Comparison of ENCODE assay signal across 8 mouse cellular contexts in the genomic region with DNA sequence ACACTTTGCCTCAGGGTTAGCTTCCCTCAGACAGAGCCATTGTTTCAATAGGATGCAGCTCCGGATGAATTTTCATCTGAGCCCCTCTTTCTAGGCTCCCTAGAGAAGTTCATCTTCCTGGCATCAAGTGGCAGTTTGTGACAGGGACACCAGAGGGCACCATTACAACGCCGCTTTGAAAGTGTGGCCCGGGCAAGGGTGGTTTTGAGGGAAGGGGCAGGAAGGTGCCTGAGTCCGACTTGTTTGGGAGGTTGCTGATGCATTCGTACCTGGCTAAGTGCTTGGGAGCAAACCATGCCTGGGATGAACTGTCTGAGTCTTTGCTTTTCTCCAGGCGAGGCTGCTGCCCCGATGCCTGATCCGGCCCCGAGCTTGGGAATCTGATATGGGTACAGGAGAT. TPM values are rescaled to one million over a fixed set of nuclear protein-coding genes. Genes with fewer than 3 reads are reported as not detected.
DNase-seq lines count a peak whose midpoint lies in the region; ATAC-seq and TF ChIP-seq lines count a peak whose summit lies in the region.
"Not testable (repeated sequence)": the region's sequence is repeated elsewhere in the genome, so short reads cannot be mapped to it uniquely, and the experiment has no call there.

No protein-coding gene starts in this region.

- WGBS in forebrain, embryonic 14.5 days, result 56% methylated on average over 10 of the region's 10 CpGs
- WGBS in lung, embryonic 16.5 days, result 34% methylated on average over 10 of the region's 10 CpGs
- WGBS in olfactory bulb, adult 2 months, result 45% methylated on average over 10 of the region's 10 CpGs

- not testable (repeated sequence) for H3K9me3 ChIP-seq in ES-Bruce4 (replicated peaks; ENCODE audit: control insufficient read depth, insufficient read depth, low read length, poor library complexity, severe bottlenecking); forebrain, embryonic 14.5 days (replicated peaks; ENCODE audit: control insufficient read depth, low read length); lung, embryonic 16.5 days (ENCODE audit: control insufficient read depth, low read length)

- peak; percentile 61 for DNase-seq in cerebellum, adult 11 months
- peak; percentile 74 for DNase-seq in forebrain, embryonic 14.5 days (ENCODE audit: low spot score)
- peak; percentile 82 for DNase-seq in heart, postnatal 4 days
- peak; percentile 77 for DNase-seq in kidney, postnatal 14 days
- peak; percentile 75 for DNase-seq in thymus, postnatal 14 days

- not testable (repeated sequence) for H3K27ac ChIP-seq in ES-Bruce4 (ENCODE audit: insufficient read depth, low read length); forebrain, embryonic 14.5 days (ENCODE audit: low read depth, low read length); olfactory bulb, adult 2 months (ENCODE audit: insufficient read depth, low read depth, low read length)
- peak overlapping the region; percentile 97 for H3K27ac ChIP-seq in lung, embryonic 16.5 days (ENCODE audit: low read length)

- not testable (repeated sequence) for TF ChIP-seq POLR2A in ES-Bruce4 (IDR thresholded peaks at IDR 0.05; ENCODE audit: insufficient read depth, low read length); olfactory bulb, adult 2 months (IDR thresholded peaks at IDR 0.05; ENCODE audit: insufficient read depth, low read depth, low read length)

- peak; percentile 49 for TF ChIP-seq CTCF in ES-Bruce4 (IDR thresholded peaks at IDR 0.05; ENCODE audit: low read depth, low read length)
- peak; percentile 74 for TF ChIP-seq CTCF in olfactory bulb, adult 2 months (IDR thresholded peaks at IDR 0.05; ENCODE audit: insufficient read depth, low read depth, low read length)

- not testable (repeated sequence) for H3K27me3 ChIP-seq in ES-Bruce4 (ENCODE audit: control insufficient read depth, insufficient read depth, low read length, poor library complexity, severe bottlenecking); forebrain, embryonic 14.5 days (replicated peaks; ENCODE audit: control insufficient read depth, insufficient read depth, low read length); lung, embryonic 16.5 days (ENCODE audit: control insufficient read depth, insufficient read depth, low read depth, low read length)

- ATAC-seq in forebrain, embryonic 14.5 days, result peak; percentile 40; the same call in 1 of the 2 replicates
- ATAC-seq in lung, embryonic 16.5 days (ENCODE audit: low read depth), result not testable (repeated sequence)

- peaks cover 39% of the 10 kb centered on the region for H3K36me3 ChIP-seq in ES-Bruce4 (ENCODE audit: control insufficient read depth, insufficient read depth, low read length, poor library complexity, severe bottlenecking)
- H3K36me3 ChIP-seq in forebrain, embryonic 14.5 days (ENCODE audit: control insufficient read depth, insufficient read depth, low read length), result peaks cover 20% of the 10 kb centered on the region; the same call in 1 of the 2 replicates
- H3K36me3 ChIP-seq in lung, embryonic 16.5 days (ENCODE audit: control insufficient read depth, insufficient read depth, low read length), result peaks cover 14% of the 10 kb centered on the region

- H3K9ac ChIP-seq in ES-Bruce4 (ENCODE audit: low read depth, poor library complexity, severe bottlenecking); forebrain, embryonic 14.5 days (ENCODE audit: low read length); lung, embryonic 16.5 days (ENCODE audit: low read length): not testable (repeated sequence)

- peaks cover 16% of the 10 kb centered on the region for H3K4me1 ChIP-seq in ES-Bruce4 (ENCODE audit: control insufficient read depth, insufficient read depth, low read length)
- H3K4me1 ChIP-seq in forebrain, embryonic 14.5 days (ENCODE audit: control insufficient read depth, insufficient read depth, low read length), result peaks cover 16% of the 10 kb centered on the region
- peaks cover 41% of the 10 kb centered on the region for H3K4me1 ChIP-seq in lung, embryonic 16.5 days (replicated peaks; ENCODE audit: control insufficient read depth, insufficient read depth, low read length)
- peaks cover 35% of the 10 kb centered on the region for H3K4me1 ChIP-seq in olfactory bulb, adult 2 months (ENCODE audit: control insufficient read depth, insufficient read depth, low read length)

- H3K4me3 ChIP-seq in ES-Bruce4 (ENCODE audit: low read depth, low read length); forebrain, embryonic 14.5 days (ENCODE audit: low read depth, low read length); lung, embryonic 16.5 days (ENCODE audit: low read length); olfactory bulb, adult 2 months (ENCODE audit: insufficient read depth, low read depth, low read length): not testable (repeated sequence)

- H3K4me2 ChIP-seq in forebrain, embryonic 14.5 days (ENCODE audit: low read length), result not testable (repeated sequence)
- 0 out of 2 replicates have a peak overlapping the region, but pooled peaks have one; percentile 1 for H3K4me2 ChIP-seq in lung, embryonic 16.5 days (ENCODE audit: low read depth, low read length)

- TF ChIP-seq EP300 in ES-Bruce4 (IDR thresholded peaks at IDR 0.05; ENCODE audit: insufficient read depth, low read depth, low read length), result not testable (repeated sequence)

RNA-seq across cellular contexts. Expression of gene Rara, which starts 5.3 kb away (rescaled TPM):
- polyA plus RNA-seq in ES-Bruce4 (2011; ENCODE audit: insufficient read depth, insufficient read length, low read depth, missing spikeins), result 23.7 and 26.3 TPM in 2 replicates
- polyA plus RNA-seq in forebrain, embryonic 14.5 days (2014; fragmentation: Nextera tagmentation; extraction: Ambion mirVana), result 8.2 and 9.8 TPM in 2 replicates
- 10 to 100 TPM; 34.6 to 38.1 TPM for total RNA-seq in heart, postnatal 4 days (2021)
- 35.4 and 37.2 TPM in 2 replicates for polyA plus RNA-seq in lung, embryonic 16.5 days (2015; fragmentation: Nextera tagmentation; extraction: Ambion mirVana)
- polyA plus RNA-seq in olfactory bulb, adult 2 months (2012; ENCODE audit: insufficient read depth, insufficient read length, low replicate concordance, missing spikeins), result not detected in 2 replicates

RNA-seq across cellular contexts. Expression of gene Cdc6, which starts 14.7 kb away (rescaled TPM):
- polyA plus RNA-seq in ES-Bruce4 (2011; ENCODE audit: insufficient read depth, insufficient read length, low read depth, missing spikeins), result 54.3 and 55.8 TPM in 2 replicates
- polyA plus RNA-seq in forebrain, embryonic 14.5 days (2014; fragmentation: Nextera tagmentation; extraction: Ambion mirVana), result 14.1 and 16.4 TPM in 2 replicates
- 10 to 100 TPM in 1 of 2 experiments, 1 to 10 TPM in 1; 9.8 to 10.2 TPM for total RNA-seq in heart, postnatal 4 days (2021)
- polyA plus RNA-seq in lung, embryonic 16.5 days (2015; fragmentation: Nextera tagmentation; extraction: Ambion mirVana), result 34.0 and 38.3 TPM in 2 replicates
- not detected in 2 replicates for polyA plus RNA-seq in olfactory bulb, adult 2 months (2012; ENCODE audit: insufficient read depth, insufficient read length, low replicate concordance, missing spikeins)

RNA-seq across cellular contexts. Expression of gene Wipf2, which starts 58.9 kb away (rescaled TPM):
- 36.5 and 40.3 TPM in 2 replicates for polyA plus RNA-seq in ES-Bruce4 (2011; ENCODE audit: insufficient read depth, insufficient read length, low read depth, missing spikeins)
- 3.3 and 3.7 TPM in 2 replicates for polyA plus RNA-seq in forebrain, embryonic 14.5 days (2014; fragmentation: Nextera tagmentation; extraction: Ambion mirVana)
- 10 to 100 TPM; 12.6 to 14.1 TPM for total RNA-seq in heart, postnatal 4 days (2021)
- polyA plus RNA-seq in lung, embryonic 16.5 days (2015; fragmentation: Nextera tagmentation; extraction: Ambion mirVana), result 4.6 and 4.8 TPM in 2 replicates
- polyA plus RNA-seq in olfactory bulb, adult 2 months (2012; ENCODE audit: insufficient read depth, insufficient read length, low replicate concordance, missing spikeins), result not detected in 2 replicates

Comparison
In these comparisons a context has a peak if more than half of its experiments do, and no peak if none do; other contexts are left out.
1. RNA of gene Cdc6, which starts 14.7 kb away (polyA plus RNA-seq): 54.3 to 55.8 TPM in ES-Bruce4, 34.0 to 38.3 TPM in lung, embryonic 16.5 days and 14.1 to 16.4 TPM in forebrain, embryonic 14.5 days; not detected in olfactory bulb, adult 2 months; every median in the first group is over 10 times any median in the second.
2. Peak in every context shown above with its lines, with median percentiles within 50 percentile points of each other: DNase-seq.